Mouse (Mus musculus): Measurements from ENCODE around the gene Rnf169.

Gene Rnf169

DNA sequence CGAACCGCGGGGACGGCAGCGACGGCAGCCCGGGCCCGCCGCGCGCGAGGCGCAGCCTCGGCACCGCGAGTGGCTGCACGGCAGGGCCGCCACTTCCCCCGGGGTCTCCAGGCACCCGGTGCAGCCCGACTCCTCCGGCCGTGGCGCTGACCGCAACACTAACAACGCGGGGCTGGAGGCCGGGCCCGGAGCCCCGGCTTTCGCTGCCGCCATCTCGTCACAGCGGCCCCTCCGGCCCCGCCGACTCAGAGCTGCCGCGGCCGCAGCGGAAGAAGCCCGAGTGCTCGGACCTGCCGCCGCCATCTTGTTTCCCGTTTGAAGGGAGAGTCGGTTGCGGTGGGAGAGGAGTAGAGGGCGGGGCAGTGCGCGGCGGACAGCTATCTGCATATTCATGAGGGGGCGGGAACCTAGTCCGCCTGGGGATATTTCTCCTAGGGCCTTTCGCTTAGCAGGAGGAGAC lies at the start of gene Rnf169:
Gene Rnf169 (minus strand): TSS at position 317 of the 460 bp plus-strand sequence.
- peak; percentile 90 for DNase-seq (ENCODE audit: low read depth, low spot score)

DNA sequence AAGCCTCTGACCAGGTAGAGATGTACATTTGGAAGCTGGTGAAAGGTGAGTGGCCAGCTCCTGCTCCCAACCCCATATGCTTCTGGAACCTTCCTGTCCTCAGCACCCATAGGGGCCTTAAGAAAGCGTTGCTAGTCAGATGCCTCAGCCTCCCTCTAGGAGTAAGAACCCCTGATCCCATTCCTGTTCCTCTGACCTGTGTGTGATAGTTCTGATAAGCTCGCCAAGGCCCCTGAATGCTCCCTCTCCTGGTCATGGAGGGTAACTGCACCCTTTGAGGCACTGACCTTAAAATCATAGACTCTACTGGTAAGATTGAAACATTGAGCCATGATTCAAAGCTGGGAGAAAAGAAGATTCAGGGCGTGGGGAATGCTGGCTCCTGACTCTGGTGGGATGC lies 49.1 kb upstream of the Rnf169 start:
- peak; percentile 16 for DNase-seq (ENCODE audit: low read depth, low spot score)

DNA sequence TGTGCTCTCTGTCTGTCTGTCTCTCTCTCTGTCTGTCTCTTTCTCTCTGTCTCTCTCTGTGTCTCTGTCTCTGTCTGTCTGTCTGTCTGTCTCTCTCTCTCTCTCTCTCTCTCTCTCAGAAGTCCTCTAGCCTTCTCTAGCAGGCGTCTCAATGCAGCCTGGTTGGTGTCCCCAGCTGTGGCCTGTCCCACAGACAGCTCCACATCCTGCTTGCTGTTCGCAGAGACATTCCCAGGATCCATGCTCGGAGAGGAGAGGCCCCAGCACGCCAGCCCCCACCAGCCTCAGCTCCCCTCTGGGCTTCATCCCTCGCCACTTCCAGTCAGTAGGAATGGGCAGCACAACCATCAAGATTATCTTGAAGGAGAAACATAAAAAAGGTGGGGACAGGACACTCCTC lies 47.1 kb upstream of the Rnf169 start:
- DNase-seq (ENCODE audit: low read depth, low spot score), result no peak

DNA sequence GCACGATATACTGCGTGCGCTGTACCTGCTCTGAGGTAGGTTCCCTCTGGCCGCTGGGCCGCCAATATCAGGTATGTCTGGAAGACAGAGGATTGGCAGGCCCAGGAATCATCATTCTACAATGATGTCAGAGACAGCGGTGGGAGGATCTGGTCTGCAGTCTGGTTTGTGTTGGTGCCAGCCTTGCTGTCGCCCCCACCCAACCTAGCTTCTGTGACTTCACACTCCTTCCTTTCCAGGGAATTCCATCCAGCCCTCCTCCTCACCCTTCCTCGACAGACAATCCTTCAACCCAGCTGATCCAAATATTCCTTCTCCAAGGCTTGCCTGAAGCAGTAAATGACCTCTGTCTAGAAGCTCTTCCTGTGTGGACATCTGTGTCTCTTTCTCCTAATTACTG lies 36.8 kb upstream of the Rnf169 start:
- no peak for DNase-seq (ENCODE audit: low read depth, low spot score)

DNA sequence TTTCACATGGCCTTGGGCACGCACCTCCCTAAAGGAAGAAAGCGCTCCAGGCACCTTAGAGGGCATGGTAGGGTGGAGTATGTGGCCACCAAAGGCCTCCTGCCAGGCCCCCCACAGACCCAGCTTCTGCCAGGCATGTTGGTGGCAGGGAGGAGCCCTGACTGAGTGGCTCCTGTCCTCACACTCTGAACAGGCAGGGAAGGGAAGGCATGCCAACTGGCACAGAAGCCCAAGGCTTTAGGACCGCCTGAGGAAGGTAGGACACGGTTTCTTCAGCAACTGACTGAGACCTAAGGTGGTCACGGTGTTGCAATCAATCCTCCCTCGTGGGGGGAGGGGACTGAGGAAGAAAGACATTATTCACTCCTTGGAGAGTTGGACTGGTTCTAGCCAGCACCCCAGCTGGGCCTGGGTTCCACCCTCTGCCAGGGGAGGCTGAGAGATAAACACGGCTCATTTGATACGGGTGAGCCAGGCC lies 33.9 kb upstream of the Rnf169 start:
- no peak for DNase-seq (ENCODE audit: low read depth, low spot score)

DNA sequence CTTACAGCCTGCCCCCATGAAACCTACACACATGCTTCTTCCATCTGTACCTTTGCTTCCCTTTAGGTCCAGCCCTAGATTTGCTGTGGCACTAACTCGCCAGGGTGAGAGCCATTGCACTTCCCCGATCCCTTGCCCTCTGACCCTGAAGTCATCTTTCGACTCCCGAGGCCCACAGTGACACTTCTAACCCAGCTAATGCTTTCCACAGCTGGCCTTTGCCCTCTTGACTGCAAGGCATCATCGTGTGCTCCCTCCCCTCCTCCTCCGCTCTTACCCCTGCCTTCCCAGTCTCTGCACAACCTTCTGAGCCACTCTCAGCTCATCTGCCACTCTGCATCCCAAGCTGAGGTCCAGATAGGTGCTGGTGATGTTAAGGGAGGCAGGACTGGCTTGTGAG lies 32.3 kb upstream of the Rnf169 start:
- no peak for DNase-seq (ENCODE audit: low read depth, low spot score)

DNA sequence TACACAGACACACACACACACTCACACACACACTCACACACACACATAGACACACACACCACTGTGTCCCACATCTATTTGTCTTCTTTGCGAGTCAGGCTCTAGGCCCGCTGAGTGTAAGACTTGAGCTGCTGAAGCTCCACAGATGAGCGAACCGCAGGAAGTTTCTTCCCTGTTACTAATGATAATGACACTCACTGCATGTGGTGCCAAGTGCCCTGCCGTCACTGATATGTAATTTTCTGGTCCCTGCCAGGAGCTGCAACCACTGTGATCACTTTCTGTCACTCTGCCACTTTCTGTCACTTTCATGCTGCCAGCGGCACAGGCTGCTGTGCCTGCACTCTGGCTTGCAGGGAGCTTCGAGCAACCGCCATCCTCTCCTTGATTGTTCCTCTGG lies 31.8 kb upstream of the Rnf169 start:
- no peak for DNase-seq (ENCODE audit: low read depth, low spot score)

DNA sequence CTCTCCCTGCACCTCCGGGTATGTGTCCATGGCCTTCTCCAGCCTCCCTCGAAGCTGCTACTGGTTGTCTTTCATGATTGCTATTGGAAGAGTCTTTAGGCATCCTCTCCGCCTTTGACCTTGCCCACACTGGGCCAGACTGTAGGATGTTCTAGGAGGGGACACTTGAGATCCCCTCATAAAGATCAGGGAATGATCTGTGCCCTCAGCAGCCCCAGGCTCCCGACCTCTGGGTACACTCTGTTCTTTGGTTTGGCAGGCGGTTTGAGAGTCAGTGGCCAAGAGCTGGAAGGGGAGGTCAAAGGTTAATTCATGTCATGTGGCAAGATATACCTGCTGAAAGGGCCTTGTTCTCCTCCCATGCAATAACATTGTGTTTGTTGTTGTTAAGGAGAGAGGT lies 30.5 kb upstream of the Rnf169 start:
- DNase-seq (ENCODE audit: low read depth, low spot score), result no peak

DNA sequence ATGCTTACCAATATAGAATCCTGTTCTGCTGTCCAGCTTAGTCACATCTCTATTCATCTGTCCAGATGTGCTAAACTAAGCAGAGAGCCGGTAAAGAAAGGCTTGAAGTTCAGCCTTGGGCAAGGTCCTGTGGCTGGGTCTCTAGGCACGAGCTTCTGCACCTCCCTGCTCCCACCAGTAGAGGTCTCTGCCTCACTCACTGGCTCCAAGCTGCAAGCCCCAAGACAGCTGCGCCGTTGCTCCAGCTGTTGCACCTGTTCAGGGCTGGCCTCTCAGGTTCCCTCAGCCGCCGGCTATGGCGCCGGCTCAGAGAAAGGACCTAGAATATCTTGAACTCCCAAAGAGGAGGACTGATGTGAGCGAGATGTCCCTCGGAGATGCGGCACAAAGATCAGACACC lies 29.4 kb upstream of the Rnf169 start:
- DNase-seq (ENCODE audit: low read depth, low spot score), result peak; percentile 61

DNA sequence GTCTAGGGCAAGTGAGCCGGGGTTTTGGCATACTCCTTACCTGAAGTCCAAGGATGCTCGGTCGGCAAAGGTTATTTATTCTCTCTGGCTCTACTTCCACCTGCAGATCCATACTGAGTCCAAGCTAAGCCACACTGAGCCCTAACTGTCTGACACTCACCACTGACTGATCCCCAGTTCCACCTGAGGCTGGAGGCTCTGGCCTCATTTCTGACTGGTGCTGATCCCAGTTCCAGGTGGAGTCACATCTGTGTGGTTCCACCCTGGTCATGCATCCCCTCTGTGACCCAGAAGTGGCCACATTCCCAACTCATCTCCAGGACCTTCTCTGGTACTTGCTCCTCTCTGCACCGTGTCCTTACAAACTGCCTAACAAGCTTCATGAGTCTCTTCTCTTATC lies 28.5 kb upstream of the Rnf169 start:
- DNase-seq (ENCODE audit: low read depth, low spot score), result no peak

DNA sequence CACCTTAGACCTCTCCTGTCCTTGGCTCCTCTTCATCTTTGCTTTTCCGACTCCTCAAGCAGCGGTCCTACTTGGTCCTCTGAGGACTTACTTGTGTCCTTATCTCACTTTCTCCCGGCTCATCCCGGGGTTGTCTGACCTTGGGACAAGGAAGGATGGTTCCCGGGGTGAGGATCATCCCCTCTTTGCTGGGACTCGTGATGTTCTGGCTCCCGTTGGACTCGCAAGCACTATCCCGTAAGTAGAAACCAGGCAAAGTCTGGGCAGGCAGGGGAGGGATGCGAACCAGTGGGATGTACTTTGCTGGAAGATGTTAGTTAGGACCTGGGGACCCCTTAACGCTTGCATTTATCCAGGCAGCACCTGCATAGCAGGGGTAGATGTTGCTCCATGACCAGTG lies 26.2 kb upstream of the Rnf169 start:
- DNase-seq (ENCODE audit: low read depth, low spot score), result no peak

DNA sequence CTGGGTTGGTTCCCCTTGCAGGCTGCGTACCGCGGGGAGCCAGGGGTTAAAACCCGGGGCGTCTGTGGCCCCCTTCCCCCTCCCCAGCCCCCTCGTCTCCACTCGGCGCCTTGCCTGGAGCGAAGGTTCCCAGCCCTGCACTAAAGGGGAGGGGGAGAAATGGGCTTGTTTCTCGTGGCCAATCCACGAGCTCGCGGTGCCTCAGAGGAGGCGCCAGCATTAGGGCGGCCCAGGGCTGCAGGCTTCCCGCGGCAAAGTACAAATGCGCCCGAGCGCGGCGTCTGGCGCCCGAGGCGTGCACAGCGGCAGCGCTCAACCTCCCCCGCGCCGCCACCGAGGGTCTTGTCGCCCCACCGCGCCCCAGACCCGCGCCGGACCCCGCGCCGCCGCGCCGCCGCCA lies 25.5 kb upstream of the Rnf169 start, which contains the start of gene Chrdl2:
Gene Chrdl2 (plus strand): TSS at position 383 of the 400 bp plus-strand sequence.
- no peak for DNase-seq (ENCODE audit: low read depth, low spot score)

DNA sequence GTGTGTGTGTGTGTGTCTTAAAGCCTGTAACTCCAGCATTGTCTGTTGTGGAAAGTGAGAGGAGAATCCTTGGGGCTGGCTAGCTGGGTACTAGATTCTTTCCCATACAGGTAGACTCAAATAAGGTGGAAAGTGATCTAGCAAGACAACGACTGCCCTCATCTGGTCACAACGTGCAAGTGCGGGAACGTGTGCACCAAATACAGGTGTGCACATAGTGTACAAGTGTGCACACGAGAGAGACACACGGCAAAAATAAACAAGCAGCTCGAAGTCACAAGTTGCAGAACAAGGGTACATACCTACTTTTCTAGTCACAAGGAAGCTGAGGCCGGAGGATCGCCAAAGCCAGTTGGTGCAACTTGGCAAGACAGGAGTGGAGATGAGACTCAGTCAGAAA lies 23.5 kb upstream of the Rnf169 start:
- DNase-seq (ENCODE audit: low read depth, low spot score), result peak; percentile 36

DNA sequence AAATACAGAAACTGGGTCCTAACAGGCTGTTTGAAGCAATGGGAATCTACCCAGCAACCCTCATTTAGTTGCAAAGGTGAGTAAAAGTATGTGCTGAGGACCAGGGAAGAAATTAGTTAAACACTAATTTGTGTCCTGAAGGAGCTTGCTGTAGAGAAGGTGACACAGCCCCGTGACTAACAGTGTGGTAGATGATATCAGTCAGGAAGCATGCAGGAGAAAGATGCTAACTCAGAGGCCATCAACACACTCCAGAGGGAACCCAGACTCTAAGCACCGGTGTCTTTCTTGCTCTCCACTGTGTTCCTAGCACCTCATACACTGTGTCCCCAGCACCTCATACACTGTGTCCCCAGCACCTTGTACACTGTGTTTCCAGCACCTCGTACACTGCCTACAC lies 18.4 kb upstream of the Rnf169 start:
- DNase-seq (ENCODE audit: low read depth, low spot score), result no peak

DNA sequence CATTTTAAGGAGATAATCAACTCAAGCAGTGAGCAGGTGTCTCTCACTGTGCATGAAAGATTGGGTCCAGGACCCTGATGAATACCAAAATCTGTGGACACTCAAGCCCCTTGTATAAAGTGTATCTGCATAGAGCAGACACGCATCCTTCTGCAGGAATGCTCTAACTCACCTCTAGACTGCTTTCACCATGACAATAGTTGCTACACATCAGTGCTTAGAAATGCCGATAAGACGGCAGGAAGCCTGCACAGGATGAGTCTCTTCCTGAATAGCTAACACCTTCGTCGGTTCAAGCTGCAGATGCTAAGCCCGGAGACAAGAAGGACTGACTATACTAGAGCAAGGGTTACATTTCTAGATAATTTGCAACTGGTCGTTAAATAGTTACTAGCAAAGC lies 14.9 kb upstream of the Rnf169 start:
- no peak for DNase-seq (ENCODE audit: low read depth, low spot score)

DNA sequence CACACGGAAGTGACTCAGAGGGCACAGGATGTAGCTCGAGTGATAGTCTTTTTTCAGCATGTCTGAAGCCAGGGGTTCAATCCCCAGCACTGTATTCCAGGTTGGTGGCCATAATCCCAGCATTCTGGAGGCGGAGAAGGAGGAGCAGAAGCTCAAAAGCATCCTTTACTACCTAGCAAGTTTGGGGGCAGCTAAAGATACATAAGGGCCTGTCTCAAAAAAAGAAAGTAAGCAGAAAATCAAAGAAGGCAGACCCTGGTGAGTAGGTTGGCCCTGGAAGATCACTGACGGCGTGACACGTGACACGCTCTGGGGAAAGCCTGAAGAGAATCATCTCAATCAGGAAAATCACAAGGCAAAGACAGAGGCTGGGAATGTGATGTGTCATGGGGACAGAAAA lies 12.9 kb upstream of the Rnf169 start:
- no peak for DNase-seq (ENCODE audit: low read depth, low spot score)

DNA sequence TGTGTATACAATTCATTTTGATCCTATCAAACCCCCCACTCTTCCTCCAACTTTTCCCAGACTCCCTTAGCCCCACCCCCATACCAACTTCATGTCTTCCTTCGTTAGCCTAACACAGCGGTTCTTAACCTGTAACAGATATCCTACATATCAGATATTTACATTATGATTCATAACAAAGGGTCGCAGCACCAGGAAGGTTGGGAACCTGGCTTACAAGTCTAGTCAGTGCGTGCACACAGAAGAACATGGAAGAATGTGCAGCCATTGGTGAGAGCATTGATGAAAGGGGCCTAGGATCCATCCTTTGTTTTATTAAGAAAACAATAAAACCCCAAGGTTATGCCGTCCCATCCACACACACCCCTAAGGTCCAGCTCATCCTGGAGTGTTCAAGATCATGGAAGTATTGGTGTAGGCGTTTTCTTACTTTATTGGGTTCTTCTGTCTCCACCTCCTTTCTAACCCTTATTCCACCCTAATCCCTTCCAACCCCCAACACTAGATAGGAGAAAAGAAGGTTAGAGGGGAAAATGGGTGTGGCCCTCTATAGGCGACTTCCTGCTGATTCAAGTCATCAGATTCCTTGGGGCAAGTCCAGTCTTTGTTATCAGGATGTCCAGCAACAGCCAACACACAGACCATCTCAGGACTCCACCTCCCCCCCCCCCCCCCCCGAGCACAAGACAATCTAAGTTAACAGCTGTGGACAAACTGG lies 10.9 kb upstream of the Rnf169 start:
- DNase-seq (ENCODE audit: low read depth, low spot score), result no peak

DNA sequence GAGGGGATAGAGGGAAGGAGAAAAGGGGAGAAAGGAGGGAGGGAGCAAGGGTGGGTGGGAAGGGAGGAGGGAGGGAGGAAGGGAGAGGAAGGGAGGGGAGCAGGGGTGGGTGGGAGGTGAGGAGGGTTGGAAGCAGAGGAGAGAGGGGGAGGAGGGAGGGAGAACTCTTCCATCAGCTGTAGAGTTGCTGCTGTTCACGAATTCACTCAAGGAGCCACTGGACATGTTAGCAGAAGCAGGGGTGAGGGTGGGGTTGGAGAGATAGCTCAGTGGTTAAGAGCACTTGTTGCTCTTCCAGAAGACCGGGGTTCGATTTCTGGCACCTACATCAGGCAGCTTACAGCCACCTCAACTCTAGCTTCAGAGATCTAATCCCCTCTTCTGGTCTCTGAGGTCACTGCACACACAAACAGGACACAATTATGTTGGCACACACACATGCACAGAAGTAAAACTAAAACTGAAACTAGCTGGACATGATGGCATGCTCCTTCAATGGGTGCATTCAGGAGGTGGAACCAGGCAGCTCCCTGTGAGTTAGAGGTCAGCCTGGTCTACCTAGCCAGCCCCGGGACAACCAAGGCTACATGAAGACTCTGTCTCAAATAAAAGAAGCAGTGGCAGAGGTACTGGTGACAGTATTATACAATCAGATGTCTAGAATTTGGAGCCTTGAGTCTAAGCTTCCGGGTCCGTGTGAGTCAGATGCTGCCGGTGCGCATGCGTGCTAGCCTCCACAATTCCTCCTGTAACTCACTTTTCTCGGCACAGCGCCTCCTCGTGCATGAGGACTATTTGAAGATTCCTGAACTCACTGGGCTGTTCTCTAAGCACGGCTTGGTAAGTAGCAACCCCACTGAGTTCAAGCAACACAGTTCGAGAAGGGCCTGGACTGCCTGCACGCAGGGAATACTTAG lies 9.9 kb upstream of the Rnf169 start:
- no peak for DNase-seq (ENCODE audit: low read depth, low spot score)

DNA sequence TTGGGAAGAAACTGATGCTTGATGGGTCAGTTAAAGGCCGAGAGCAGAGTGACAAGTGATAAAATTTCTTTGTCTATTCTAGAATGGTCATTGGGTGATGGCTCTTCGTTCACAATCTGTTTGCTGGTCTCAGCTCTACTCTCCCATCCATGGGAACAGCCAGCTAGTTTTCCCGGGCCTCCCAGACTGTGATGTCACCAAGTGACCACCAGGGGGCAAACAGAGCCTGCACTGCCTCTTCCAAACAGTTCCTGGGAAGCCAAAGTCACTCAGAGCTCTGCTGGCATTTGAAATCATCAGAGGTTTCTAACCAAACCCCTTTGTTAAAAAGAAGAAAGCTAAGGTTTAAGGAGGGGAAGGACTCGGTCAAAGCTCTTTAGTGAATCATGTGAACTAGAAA lies 8.5 kb upstream of the Rnf169 start:
- DNase-seq (ENCODE audit: low read depth, low spot score), result peak; percentile 37

DNA sequence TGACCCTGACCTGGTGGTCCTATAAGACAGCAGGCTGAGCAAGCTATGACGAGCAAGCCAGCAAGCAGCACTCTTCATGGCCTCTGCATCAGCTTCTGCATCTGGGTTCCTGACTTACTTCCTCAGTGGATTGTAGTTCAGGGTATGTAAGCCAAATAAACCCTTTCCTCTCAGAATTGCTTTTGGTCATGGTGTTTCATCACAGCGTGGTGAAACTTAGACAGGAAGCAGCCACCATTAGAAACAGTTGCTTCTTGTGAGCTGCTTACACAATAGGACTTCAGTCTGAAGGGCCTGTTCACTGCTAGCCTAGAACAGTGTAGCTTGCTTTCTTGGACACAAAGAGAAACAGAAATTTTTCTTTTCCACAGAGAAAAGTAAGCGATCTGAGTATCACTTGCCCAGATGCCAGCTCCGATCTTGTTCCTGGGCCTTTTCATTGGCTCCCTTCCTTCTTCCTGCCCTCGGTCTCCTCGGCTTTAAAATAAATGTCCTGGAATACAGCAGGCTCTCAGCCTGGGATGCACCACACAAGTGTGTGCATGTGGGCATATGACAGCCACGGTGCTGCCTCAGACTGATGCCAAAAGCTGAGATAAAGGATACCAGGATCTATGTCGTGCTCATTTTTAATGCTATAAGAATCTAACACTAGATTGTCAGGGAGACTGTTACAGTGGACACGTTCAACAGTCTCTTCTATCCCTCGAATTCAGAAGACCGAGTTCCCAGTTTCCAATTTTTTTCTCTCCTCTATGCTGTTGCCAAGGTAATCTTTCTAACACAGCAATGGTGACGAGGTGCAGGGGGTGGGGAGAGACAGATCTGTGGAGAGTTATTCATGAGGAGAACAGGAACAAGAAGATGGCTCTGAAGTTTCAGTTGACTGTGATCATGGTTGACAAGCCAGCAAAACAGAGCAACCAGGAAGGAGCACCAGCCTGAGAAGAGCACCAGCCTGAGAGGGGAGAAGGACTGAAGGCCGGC lies 2.3 kb upstream of the Rnf169 start:
- no peak for DNase-seq (ENCODE audit: low read depth, low spot score)

DNA sequence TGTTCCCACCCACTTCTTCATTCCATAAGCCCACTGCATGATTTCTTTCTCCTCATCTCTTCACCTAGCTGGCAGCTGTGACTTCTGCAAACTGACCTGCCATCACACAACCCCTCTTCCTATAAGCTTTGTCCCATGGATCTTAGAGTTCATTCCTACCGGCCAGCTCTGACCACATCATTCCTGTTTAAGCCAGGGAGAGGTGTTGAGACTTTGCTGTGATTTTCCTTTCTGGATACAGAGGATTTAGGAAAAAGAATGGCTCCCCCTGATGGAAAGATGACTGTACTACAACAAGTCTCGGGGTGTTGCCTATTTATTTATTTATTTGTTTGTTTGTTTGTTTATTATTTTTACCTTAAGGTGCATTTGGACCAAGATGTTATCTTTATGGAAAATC lies 1.1 kb upstream of the Rnf169 start:
- peak; percentile 54 for DNase-seq (ENCODE audit: low read depth, low spot score)
